Mouse (Mus musculus): ENCODE data around the gene Bhlhe41. TPM values are rescaled to one million over a fixed set of nuclear protein-coding genes. Genes with fewer than 3 reads are reported as not detected.

The Bhlhe41 gene
- polyA plus RNA-seq, 1 experiment from 2014 or later, result 8.5 TPM

- Histone ChIP-seq H3K4me3 (ENCODE audit: low read depth, low read length) (peak overlapping the region; percentile 63), H3K36me3 (ENCODE audit: control insufficient read depth, insufficient read depth, low read length) (no peaks in the 10 kb centered on the region), H3K4me2 (peak overlapping the region; percentile 99), H3K27me3 (ENCODE audit: control insufficient read depth, insufficient read depth, low read length) (peaks cover 9% of the 10 kb centered on the region), H3K27ac (ENCODE audit: low read depth, low read length) (peak overlapping the region; percentile 57; the same call in 1 of the 2 replicates), H3K4me1 (ENCODE audit: control insufficient read depth, insufficient read depth, low read length) (peaks cover 9% of the 10 kb centered on the region; the same call in 1 of the 2 replicates), H3K9ac (ENCODE audit: low read depth, low read length) (peak overlapping the region; percentile 82), H3K9me3 (replicated peaks; ENCODE audit: control insufficient read depth, low read length) (no peaks in the 10 kb centered on the region)
- 1% methylated on average over 8 of the region's 8 CpGs for WGBS (ENCODE audit: insufficient replicate concordance)
- no peak for ATAC-seq (replicated peaks; ENCODE audit: insufficient number of reproducible peaks, low FRiP score, low TSS enrichment)
Observed at GRCm38 (mm10) chr6:145864171-145864570, 1.2 kb downstream of the Bhlhe41 start.

- H3K27ac ChIP-seq (ENCODE audit: low read depth, low read length), result peak overlapping the region; percentile 70
- WGBS (ENCODE audit: insufficient replicate concordance), result under 1% methylated on average over 64 of the region's 105 CpGs
Observed at GRCm38 (mm10) chr6:145863065-145863971, 2.0 kb downstream of the Bhlhe41 start.

GRCm38 (mm10) chr6:145862739-145863064 is 2.7 kb downstream of the Bhlhe41 start:
- peak overlapping the region; percentile 63 for H3K4me3 ChIP-seq (ENCODE audit: low read depth, low read length)
- peak overlapping the region; percentile 70 for H3K27ac ChIP-seq (ENCODE audit: low read depth, low read length)
- peak overlapping the region; percentile 99 for H3K4me2 ChIP-seq
- peaks cover 9% of the 10 kb centered on the region; the same call in 1 of the 2 replicates for H3K4me1 ChIP-seq (ENCODE audit: control insufficient read depth, insufficient read depth, low read length)
- peak overlapping the region; percentile 82 for H3K9ac ChIP-seq (ENCODE audit: low read depth, low read length)
- ATAC-seq (replicated peaks; ENCODE audit: insufficient number of reproducible peaks, low FRiP score, low TSS enrichment), result no peak
- H3K27me3 ChIP-seq (ENCODE audit: control insufficient read depth, insufficient read depth, low read length), result peaks cover 7% of the 10 kb centered on the region
- under 1% methylated on average over 35 of the region's 35 CpGs for WGBS (ENCODE audit: insufficient replicate concordance)
- no peaks in the 10 kb centered on the region for H3K9me3 ChIP-seq (replicated peaks; ENCODE audit: control insufficient read depth, low read length)
- H3K36me3 ChIP-seq (ENCODE audit: control insufficient read depth, insufficient read depth, low read length), result no peaks in the 10 kb centered on the region

More at GRCm38 (mm10) chr6:145863065-145863971, 2.0 kb downstream of the Bhlhe41 start:
- peak; percentile 32; the same call in 1 of the 2 replicates for ATAC-seq (replicated peaks; ENCODE audit: insufficient number of reproducible peaks, low FRiP score, low TSS enrichment)
- Histone ChIP-seq H3K4me1 (ENCODE audit: control insufficient read depth, insufficient read depth, low read length) (peaks cover 9% of the 10 kb centered on the region; the same call in 1 of the 2 replicates), H3K4me2 (peak overlapping the region; percentile 99), H3K9me3 (replicated peaks; ENCODE audit: control insufficient read depth, low read length) (no peaks in the 10 kb centered on the region), H3K4me3 (ENCODE audit: low read depth, low read length) (peak overlapping the region; percentile 63), H3K36me3 (ENCODE audit: control insufficient read depth, insufficient read depth, low read length) (no peaks in the 10 kb centered on the region), H3K27me3 (ENCODE audit: control insufficient read depth, insufficient read depth, low read length) (peaks cover 9% of the 10 kb centered on the region), H3K9ac (ENCODE audit: low read depth, low read length) (peak overlapping the region; percentile 82)

- H3K36me3 ChIP-seq (ENCODE audit: control insufficient read depth, insufficient read depth, low read length), result no peaks in the 10 kb centered on the region
- H3K27ac ChIP-seq (ENCODE audit: low read depth, low read length), result no peak overlapping the region
- no peaks in the 10 kb centered on the region for H3K9me3 ChIP-seq (replicated peaks; ENCODE audit: control insufficient read depth, low read length)
- peak overlapping the region; percentile 99 for H3K4me2 ChIP-seq
- ATAC-seq (replicated peaks; ENCODE audit: insufficient number of reproducible peaks, low FRiP score, low TSS enrichment), result no peak
- peak overlapping the region; percentile 82 for H3K9ac ChIP-seq (ENCODE audit: low read depth, low read length)
- WGBS (ENCODE audit: insufficient replicate concordance), result 10% methylated on average over 4 of the region's 4 CpGs
- peaks cover 7% of the 10 kb centered on the region for H3K27me3 ChIP-seq (ENCODE audit: control insufficient read depth, insufficient read depth, low read length)
- H3K4me3 ChIP-seq (ENCODE audit: low read depth, low read length), result peak overlapping the region; percentile 63
- peaks cover 9% of the 10 kb centered on the region; the same call in 1 of the 2 replicates for H3K4me1 ChIP-seq (ENCODE audit: control insufficient read depth, insufficient read depth, low read length)
Observed at GRCm38 (mm10) chr6:145862321-145862720, 3.0 kb downstream of the Bhlhe41 start.

GRCm38 (mm10) chr6:145861462-145862227 is 3.7 kb downstream of the Bhlhe41 start:
- H3K27me3 ChIP-seq (ENCODE audit: control insufficient read depth, insufficient read depth, low read length), result peaks cover 7% of the 10 kb centered on the region
- peaks cover 6% of the 10 kb centered on the region; the same call in 1 of the 2 replicates for H3K4me1 ChIP-seq (ENCODE audit: control insufficient read depth, insufficient read depth, low read length)
- H3K36me3 ChIP-seq (ENCODE audit: control insufficient read depth, insufficient read depth, low read length), result no peaks in the 10 kb centered on the region
- H3K9me3 ChIP-seq (replicated peaks; ENCODE audit: control insufficient read depth, low read length), result no peaks in the 10 kb centered on the region
- peak overlapping the region; percentile 63 for H3K4me3 ChIP-seq (ENCODE audit: low read depth, low read length)
- ATAC-seq (replicated peaks; ENCODE audit: insufficient number of reproducible peaks, low FRiP score, low TSS enrichment), result no peak
- no peak overlapping the region for H3K9ac ChIP-seq (ENCODE audit: low read depth, low read length)
- WGBS (ENCODE audit: insufficient replicate concordance), result 72% methylated on average over 9 of the region's 9 CpGs
- peak overlapping the region; percentile 99 for H3K4me2 ChIP-seq
- no peak overlapping the region for H3K27ac ChIP-seq (ENCODE audit: low read depth, low read length)

GRCm38 (mm10) chr6:145860350-145860749 is 5.0 kb downstream of the Bhlhe41 start:
- Histone ChIP-seq H3K4me3 (ENCODE audit: low read depth, low read length) (no peak overlapping the region), H3K9ac (ENCODE audit: low read depth, low read length) (no peak overlapping the region), H3K9me3 (replicated peaks; ENCODE audit: control insufficient read depth, low read length) (no peaks in the 10 kb centered on the region), H3K27me3 (ENCODE audit: control insufficient read depth, insufficient read depth, low read length) (peaks cover 7% of the 10 kb centered on the region), H3K27ac (ENCODE audit: low read depth, low read length) (no peak overlapping the region), H3K36me3 (ENCODE audit: control insufficient read depth, insufficient read depth, low read length) (no peaks in the 10 kb centered on the region), H3K4me2 (no peak overlapping the region), H3K4me1 (ENCODE audit: control insufficient read depth, insufficient read depth, low read length) (peaks cover 11% of the 10 kb centered on the region)
- no peak for ATAC-seq (replicated peaks; ENCODE audit: insufficient number of reproducible peaks, low FRiP score, low TSS enrichment)
- WGBS (ENCODE audit: insufficient replicate concordance), result 31% methylated on average over 2 of the region's 2 CpGs

- H3K36me3 ChIP-seq (ENCODE audit: control insufficient read depth, insufficient read depth, low read length), result no peaks in the 10 kb centered on the region
- no peak overlapping the region for H3K4me2 ChIP-seq
- H3K9ac ChIP-seq (ENCODE audit: low read depth, low read length), result no peak overlapping the region
- 56% methylated on average over 8 of the region's 8 CpGs for WGBS (ENCODE audit: insufficient replicate concordance)
- H3K27ac ChIP-seq (ENCODE audit: low read depth, low read length), result no peak overlapping the region
- peaks cover 19% of the 10 kb centered on the region for H3K4me1 ChIP-seq (ENCODE audit: control insufficient read depth, insufficient read depth, low read length)
- no peaks in the 10 kb centered on the region for H3K9me3 ChIP-seq (replicated peaks; ENCODE audit: control insufficient read depth, low read length)
- ATAC-seq (replicated peaks; ENCODE audit: insufficient number of reproducible peaks, low FRiP score, low TSS enrichment), result no peak
- peaks cover 2% of the 10 kb centered on the region; the same call in 1 of the 2 replicates for H3K27me3 ChIP-seq (ENCODE audit: control insufficient read depth, insufficient read depth, low read length)
- H3K4me3 ChIP-seq (ENCODE audit: low read depth, low read length), result no peak overlapping the region
Observed at GRCm38 (mm10) chr6:145858414-145858813, 6.9 kb downstream of the Bhlhe41 start.

GRCm38 (mm10) chr6:145857428-145857827 is 7.9 kb downstream of the Bhlhe41 start:
- H3K9ac ChIP-seq (ENCODE audit: low read depth, low read length), result no peak overlapping the region
- H3K4me1 ChIP-seq (ENCODE audit: control insufficient read depth, insufficient read depth, low read length), result peaks cover 16% of the 10 kb centered on the region
- ATAC-seq (replicated peaks; ENCODE audit: insufficient number of reproducible peaks, low FRiP score, low TSS enrichment), result no peak
- no peaks in the 10 kb centered on the region for H3K27me3 ChIP-seq (ENCODE audit: control insufficient read depth, insufficient read depth, low read length)
- no peak overlapping the region for H3K4me3 ChIP-seq (ENCODE audit: low read depth, low read length)
- no peak overlapping the region for H3K27ac ChIP-seq (ENCODE audit: low read depth, low read length)
- no peaks in the 10 kb centered on the region for H3K36me3 ChIP-seq (ENCODE audit: control insufficient read depth, insufficient read depth, low read length)
- no peak overlapping the region for H3K4me2 ChIP-seq
- 88% methylated on average over 7 of the region's 7 CpGs for WGBS (ENCODE audit: insufficient replicate concordance)
- H3K9me3 ChIP-seq (replicated peaks; ENCODE audit: control insufficient read depth, low read length), result no peaks in the 10 kb centered on the region

All from heart, embryonic 11.5 days (tissue).